Mouse (Mus musculus) neural tube, embryonic 11.5 days (tissue): ENCODE data around the gene Calhm3. TPM values are rescaled to one million over a fixed set of nuclear protein-coding genes. Genes with fewer than 3 reads are reported as not detected.
"Not testable (repeated sequence)": the region's sequence is repeated elsewhere in the genome, so short reads cannot be mapped to it uniquely, and the experiment has no call there.

ENCODE experiments used
- ATAC-seq: fragments of 200-750 bp; cut with Nextera tagmentation; 2 replicates; pipeline ENCODE4 v1.8.0; 2017; ENCODE audit warnings: moderate number of reproducible peaks, mild to moderate bottlenecking, moderate TSS enrichment, moderate library complexity; ENCODE audit not compliant: insufficient read depth, low FRiP score, low TSS enrichment
- DNase-seq: peaks from one replicate; pipeline ENCODE4 v3.0.0-alpha.2; 2015; ENCODE audit warnings: low spot score
- H3K27ac ChIP-seq: fragments of 300-500 bp; sonication (generic); 2 replicates; pipeline ENCODE4 v1.5.1; 2014; ENCODE audit warnings: low read depth, mild to moderate bottlenecking, low read length
- H3K27me3 ChIP-seq: fragments of 300-500 bp; sonication (generic); 2 replicates; pipeline ENCODE4 v1.6.1; 2014; ENCODE audit warnings: mild to moderate bottlenecking, low read length, mixed read lengths; ENCODE audit not compliant: control insufficient read depth, insufficient read depth
- H3K36me3 ChIP-seq: fragments of 300-500 bp; sonication (generic); 2 replicates; pipeline ENCODE4 v1.6.1; 2014; ENCODE audit warnings: mild to moderate bottlenecking, low read length, moderate library complexity, mixed read lengths; ENCODE audit not compliant: control insufficient read depth, insufficient read depth
- H3K4me1 ChIP-seq: fragments of 300-500 bp; sonication (generic); 2 replicates; pipeline ENCODE4 v1.6.1; 2014; ENCODE audit warnings: low read length, mixed read lengths; ENCODE audit not compliant: control insufficient read depth, insufficient read depth
- H3K4me2 ChIP-seq: fragments of 300-500 bp; sonication (generic); 2 replicates; pipeline ENCODE4 v1.6.1; 2014; ENCODE audit warnings: low read depth, mild to moderate bottlenecking, moderate library complexity
- H3K4me3 ChIP-seq: fragments of 300-500 bp; sonication (generic); 2 replicates; pipeline ENCODE4 v1.5.1; 2014; ENCODE audit warnings: low read depth, low read length
- H3K9ac ChIP-seq: fragments of 300-500 bp; sonication (generic); 2 replicates; pipeline ENCODE4 v1.6.1; 2014; ENCODE audit warnings: mild to moderate bottlenecking, low read length
- H3K9me3 ChIP-seq: fragments of 300-500 bp; sonication (generic); 2 replicates; pipeline ENCODE4 v1.6.1; 2016; ENCODE audit warnings: low read length; ENCODE audit not compliant: control insufficient read depth
- WGBS: fragments of 180-500 bp; shearing (Covaris S2); extraction: QIAGEN DNeasy Blood & Tissue Kit; methylation state at CpG from one replicate; pipeline ENCODE4 v1.1.7; 2014; 5-methylcytosine and 5-hydroxymethylcytosine counted together
- polyA plus RNA-seq: library from polyadenylated mRNA; unstranded; fragments of >200 nt; fragmentation: Nextera tagmentation; extraction: Ambion mirVana; gene quantifications from 2 replicates; pipeline ENCODE4 v1.2.1, GENCODE M21; 2014

Calhm3 gene
- polyA plus RNA-seq, 1 experiment from 2014 or later = not detected

GRCm38 (mm10) chr19:47152062-47152369 lies 5.5 kb downstream of the Calhm3 start:
- Histone ChIP-seq H3K4me2 (peak overlapping the region; percentile 43), H3K9me3 (no peaks in the 10 kb centered on the region), H3K4me1 (no peaks in the 10 kb centered on the region), H3K9ac (peak overlapping the region; percentile 23; the same call in 1 of the 2 replicates), H3K36me3 (no peaks in the 10 kb centered on the region), H3K4me3 (peak overlapping the region; percentile 29; the same call in 1 of the 2 replicates), H3K27me3 (peaks cover 8% of the 10 kb centered on the region; the same call in 1 of the 2 replicates), H3K27ac (no peak overlapping the region)
- no peak for ATAC-seq
- WGBS = 70% methylated on average over 12 of the region's 12 CpGs
- DNase-seq = no peak

- Histone ChIP-seq H3K9me3 (no peaks in the 10 kb centered on the region), H3K27me3 (peaks cover 8% of the 10 kb centered on the region; the same call in 1 of the 2 replicates), H3K4me3 (peak overlapping the region; percentile 29), H3K4me2 (peak overlapping the region; percentile 43), H3K9ac (peak overlapping the region; percentile 23), H3K4me1 (no peaks in the 10 kb centered on the region), H3K36me3 (no peaks in the 10 kb centered on the region), H3K27ac (no peak overlapping the region)
- WGBS = 25% methylated on average over 32 of the region's 32 CpGs
- DNase-seq (peak; percentile 26), ATAC-seq (no peak)
These were observed 6.1 kb downstream of the Calhm3 start for GRCm38 (mm10) chr19:47151332-47152061.

GRCm38 (mm10) chr19:47149854-47150253 lies 7.7 kb downstream of the Calhm3 start:
- Histone ChIP-seq H3K9me3 (no peaks in the 10 kb centered on the region), H3K4me2 (no peak overlapping the region), H3K27me3 (peaks cover 8% of the 10 kb centered on the region; the same call in 1 of the 2 replicates), H3K27ac (no peak overlapping the region), H3K9ac (no peak overlapping the region), H3K4me1 (no peaks in the 10 kb centered on the region), H3K4me3 (no peak overlapping the region), H3K36me3 (no peaks in the 10 kb centered on the region)
- DNase-seq (no peak), ATAC-seq (no peak)
- WGBS = 55% methylated on average over 4 of the region's 4 CpGs

- ATAC-seq (no peak), DNase-seq (no peak)
- Histone ChIP-seq H3K9ac (no peak overlapping the region), H3K27me3 (peaks cover 8% of the 10 kb centered on the region; the same call in 1 of the 2 replicates), H3K27ac (no peak overlapping the region), H3K4me3 (no peak overlapping the region), H3K4me2 (no peak overlapping the region), H3K9me3 (no peaks in the 10 kb centered on the region), H3K36me3 (no peaks in the 10 kb centered on the region), H3K4me1 (no peaks in the 10 kb centered on the region)
- 79% methylated on average over 5 of the region's 5 CpGs for WGBS
These were observed 9.2 kb downstream of the Calhm3 start for GRCm38 (mm10) chr19:47148267-47148847.

- 92% methylated on average over 6 of the region's 6 CpGs for WGBS
- no peak within 1 kb of the TSS for H3K27ac ChIP-seq
- H3K4me1 ChIP-seq = no peaks in the 10 kb centered on the region
- no peak within 1 kb of the TSS for H3K4me2 ChIP-seq
- H3K9ac ChIP-seq = no peak within 1 kb of the TSS
- no peak for ATAC-seq
- no peaks in the 10 kb centered on the region for H3K27me3 ChIP-seq
- no peaks in the 10 kb centered on the region for H3K36me3 ChIP-seq
- no peak within 1 kb of the TSS for H3K4me3 ChIP-seq
- no peak for DNase-seq
- H3K9me3 ChIP-seq = no peaks in the 10 kb centered on the region
These were observed 13.4 kb downstream of the Calhm3 start, which contains the start of gene Calhm1 for GRCm38 (mm10) chr19:47144154-47144553. Gene Calhm1, minus strand, starts transcription at chr19:47144254.

- DNase-seq (no peak), ATAC-seq (no peak)
- Histone ChIP-seq H3K9ac (no peak overlapping the region), H3K4me2 (no peak overlapping the region), H3K9me3 (no peaks in the 10 kb centered on the region), H3K4me1 (peaks cover 4% of the 10 kb centered on the region; the same call in 1 of the 2 replicates), H3K27me3 (no peaks in the 10 kb centered on the region), H3K36me3 (no peaks in the 10 kb centered on the region), H3K27ac (no peak overlapping the region), H3K4me3 (no peak overlapping the region)
- 81% methylated on average over 6 of the region's 6 CpGs for WGBS
These were observed 15.1 kb downstream of the Calhm3 start for GRCm38 (mm10) chr19:47142438-47142837.

DNA sequence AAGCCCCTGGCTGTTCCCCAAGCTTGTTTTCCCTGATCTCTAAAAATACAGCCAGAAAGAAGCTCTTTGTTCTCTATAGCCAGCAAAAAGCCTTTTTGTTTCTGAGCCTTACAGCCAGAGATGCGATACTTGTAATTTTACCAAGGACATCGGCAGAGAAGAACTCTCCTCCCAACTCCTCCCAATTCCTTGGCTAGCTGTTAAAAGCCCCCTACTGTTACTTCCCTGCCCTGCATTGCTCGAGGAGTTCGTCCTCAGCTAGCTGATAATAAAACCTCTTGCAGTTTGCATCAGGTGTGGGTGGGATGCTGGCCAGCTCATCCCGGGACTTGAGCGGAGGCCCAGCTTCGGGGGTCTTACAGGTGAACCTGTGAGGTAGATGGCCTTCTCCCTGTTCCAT lies 18.0 kb downstream of the Calhm3 start:
- not testable (repeated sequence) for H3K4me3 ChIP-seq, ATAC-seq, H3K9ac ChIP-seq, H3K4me1 ChIP-seq, H3K27me3 ChIP-seq, DNase-seq, H3K36me3 ChIP-seq, H3K9me3 ChIP-seq, H3K4me2 ChIP-seq, H3K27ac ChIP-seq
- WGBS = 35% methylated on average over 7 of the region's 7 CpGs

DNA sequence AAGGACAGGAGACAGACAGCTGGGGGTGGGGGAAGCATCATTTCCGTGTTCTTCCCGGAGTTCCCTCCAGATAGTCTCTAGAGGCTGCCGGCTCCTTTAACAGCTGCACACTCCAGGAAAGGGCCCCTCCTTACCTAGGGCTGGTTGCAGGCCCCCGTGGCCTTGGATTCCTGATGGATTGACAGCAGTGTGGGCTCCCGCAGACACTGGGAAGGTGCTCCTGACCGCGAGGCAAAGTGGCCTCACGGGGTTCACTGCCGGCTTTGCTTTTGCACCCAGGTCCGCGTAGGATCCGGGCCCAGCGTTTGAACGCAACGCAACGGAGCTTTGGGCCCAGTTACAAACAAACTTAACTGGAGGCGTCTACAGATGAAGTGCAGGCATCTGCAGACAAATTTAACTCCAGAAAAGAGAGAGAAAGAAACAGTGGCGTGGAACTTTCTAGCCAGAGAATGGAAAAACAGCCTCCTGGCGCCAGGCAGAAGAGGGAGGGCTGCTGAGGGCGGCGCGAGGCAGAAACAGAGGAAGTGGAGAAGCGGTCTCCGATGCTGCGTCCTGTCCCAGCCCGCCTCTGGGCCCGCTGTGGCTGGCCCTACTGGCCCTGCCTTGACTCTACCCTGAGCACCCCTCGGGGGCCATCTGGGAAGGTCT lies 19.7 kb downstream of the Calhm3 start, which contains the start of gene Calhm2:
Calhm2 (minus strand) TSS at position 524 of the 651 bp plus-strand sequence.
- peak within 1 kb of the TSS; percentile 41 for H3K4me2 ChIP-seq
- H3K4me1 ChIP-seq = peaks cover 8% of the 10 kb centered on the region; the same call in 1 of the 2 replicates
- H3K4me3 ChIP-seq = peak within 1 kb of the TSS; percentile 1
- no peaks in the 10 kb centered on the region for H3K36me3 ChIP-seq
- WGBS = 9% methylated on average over 28 of the region's 28 CpGs
- H3K9me3 ChIP-seq = no peaks in the 10 kb centered on the region
- peak; percentile 29 for DNase-seq
- H3K9ac ChIP-seq = peak within 1 kb of the TSS; percentile 48
- H3K27ac ChIP-seq = no peak within 1 kb of the TSS
- no peak for ATAC-seq
- no peaks in the 10 kb centered on the region for H3K27me3 ChIP-seq
